ENCODE assay signal across 19 mouse cellular contexts in the genomic region with DNA sequence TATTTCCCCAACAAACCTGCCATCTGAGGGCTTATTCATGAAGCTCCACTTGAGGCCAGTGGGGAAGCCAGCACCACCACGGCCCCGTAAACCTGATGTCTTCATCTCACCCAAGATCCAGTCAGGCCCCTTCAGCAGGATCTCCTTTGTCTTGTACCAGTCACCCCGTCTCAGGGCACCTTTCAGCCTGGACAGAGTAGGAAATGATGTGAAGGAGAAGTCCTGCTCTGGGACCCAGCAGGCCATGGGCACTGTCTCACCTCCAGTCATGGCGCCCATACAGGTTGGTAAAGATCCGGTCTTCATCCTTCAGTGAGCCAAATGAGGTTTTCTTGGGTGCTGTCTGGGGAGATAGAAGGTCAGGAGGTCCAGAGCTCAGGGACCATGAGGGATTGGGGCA. TPM values are rescaled to one million over a fixed set of nuclear protein-coding genes. Genes with fewer than 3 reads are reported as not detected.
A peak's percentile ranks its signal among the peaks of the same experiment; 100 is the strongest.
DNase-seq lines count a peak whose midpoint lies in the region; ATAC-seq and TF ChIP-seq lines count a peak whose summit lies in the region.
"Had no signal": no experiment of that assay in that cellular context is flagged by ENCODE, and none has a peak within 500 bp of the region (broad histone marks: within the 10 kb centered on the region; RNA-seq: fewer than 3 reads in every experiment).

No protein-coding gene starts in this region.

- peaks cover 44% of the 10 kb centered on the region for H3K36me3 ChIP-seq in forebrain, embryonic 13.5 days (ENCODE audit: poor library complexity, severe bottlenecking)
- H3K36me3 ChIP-seq in forebrain, embryonic 12.5 days (replicated peaks): peaks cover 44% of the 10 kb centered on the region
- H3K36me3 ChIP-seq in hindbrain, embryonic 13.5 days: peaks cover 48% of the 10 kb centered on the region
- peaks cover 40% of the 10 kb centered on the region for H3K36me3 ChIP-seq in hindbrain, postnatal 0 days (ENCODE audit: insufficient read depth, low read length)
- H3K36me3 ChIP-seq in liver, embryonic 12.5 days: peaks cover 52% of the 10 kb centered on the region

- H3K9ac ChIP-seq in forebrain, embryonic 13.5 days: no peak overlapping the region; the same call in 1 of the 2 replicates
- no peak overlapping the region for H3K9ac ChIP-seq in forebrain, embryonic 12.5 days
- H3K9ac ChIP-seq in hindbrain, embryonic 13.5 days: no peak overlapping the region
- no peak overlapping the region for H3K9ac ChIP-seq in hindbrain, postnatal 0 days (replicated peaks; ENCODE audit: low read length)
- peak overlapping the region; percentile 82 for H3K9ac ChIP-seq in liver, embryonic 12.5 days

- no peaks in the 10 kb centered on the region for H3K27me3 ChIP-seq in forebrain, embryonic 13.5 days
- H3K27me3 ChIP-seq in forebrain, embryonic 12.5 days: no peaks in the 10 kb centered on the region
- no peaks in the 10 kb centered on the region for H3K27me3 ChIP-seq in hindbrain, embryonic 13.5 days
- no peaks in the 10 kb centered on the region for H3K27me3 ChIP-seq in hindbrain, postnatal 0 days (ENCODE audit: insufficient read depth, low read length)
- no peaks in the 10 kb centered on the region for H3K27me3 ChIP-seq in liver, embryonic 12.5 days (replicated peaks)
- H3K27me3 ChIP-seq: embryonic facial prominence, embryonic 15.5 days had no signal

- 93% methylated on average over 5 of the region's 5 CpGs for whole genome bisulfite sequencing in forebrain, embryonic 13.5 days
- WGBS in forebrain, embryonic 12.5 days: 96% methylated on average over 5 of the region's 5 CpGs
- 97% methylated on average over 5 of the region's 5 CpGs for WGBS in hindbrain, embryonic 13.5 days
- 94% methylated on average over 5 of the region's 5 CpGs for WGBS in hindbrain, postnatal 0 days
- 85% methylated on average over 5 of the region's 5 CpGs for WGBS in liver, embryonic 12.5 days (ENCODE audit: insufficient replicate concordance)

- ATAC-seq in forebrain, embryonic 13.5 days: no peak
- ATAC-seq in forebrain, embryonic 12.5 days (ENCODE audit: low FRiP score): no peak
- ATAC-seq in hindbrain, embryonic 13.5 days (ENCODE audit: low FRiP score): no peak
- ATAC-seq in hindbrain, postnatal 0 days: no peak
- ATAC-seq in liver, embryonic 12.5 days: no peak

- DNase-seq in hindbrain, postnatal 0 days (ENCODE audit: low spot score): no peak
- DNase-seq in thymus, postnatal 0 days (ENCODE audit: low spot score): no peak
- DNase-seq in layer of hippocampus, adult 2 months (ENCODE audit: low spot score in 2 of 2): no peak
- DNase-seq: adrenal gland, adult 8-10 months; gastrocnemius, postnatal 25 days; kidney, adult 8-10 months; lung, adult 2 months; right cerebral cortex, postnatal 4 days; thymus, adult 2 months had no signal

- H3K4me3 ChIP-seq in forebrain, embryonic 13.5 days: no peak overlapping the region
- no peak overlapping the region for H3K4me3 ChIP-seq in forebrain, embryonic 12.5 days (replicated peaks)
- no peak overlapping the region for H3K4me3 ChIP-seq in hindbrain, embryonic 13.5 days
- no peak overlapping the region for H3K4me3 ChIP-seq in hindbrain, postnatal 0 days (ENCODE audit: low read length)
- 0 out of 2 replicates have a peak overlapping the region, but pooled peaks have one; percentile 3 for H3K4me3 ChIP-seq in brown adipose tissue, adult 24 weeks (ENCODE audit: insufficient read depth, low read depth, low read length)
- peak overlapping the region; percentile 88 for H3K4me3 ChIP-seq in liver, embryonic 12.5 days
- H3K4me3 ChIP-seq in layer of hippocampus, adult 2 months: no peak overlapping the region

- peak overlapping the region; percentile 79; the same call in 1 of the 2 replicates for H3K4me2 ChIP-seq in forebrain, embryonic 13.5 days
- no peak overlapping the region for H3K4me2 ChIP-seq in forebrain, embryonic 12.5 days
- H3K4me2 ChIP-seq in hindbrain, embryonic 13.5 days: peak overlapping the region; percentile 75; the same call in 1 of the 2 replicates
- H3K4me2 ChIP-seq in hindbrain, postnatal 0 days (ENCODE audit: low read depth, low read length): no peak overlapping the region
- H3K4me2 ChIP-seq in liver, embryonic 12.5 days: peak overlapping the region; percentile 83

- H3K9me3 ChIP-seq in forebrain, embryonic 13.5 days (replicated peaks): no peaks in the 10 kb centered on the region
- H3K9me3 ChIP-seq in forebrain, embryonic 12.5 days: no peaks in the 10 kb centered on the region
- no peaks in the 10 kb centered on the region for H3K9me3 ChIP-seq in hindbrain, embryonic 13.5 days
- no peaks in the 10 kb centered on the region for H3K9me3 ChIP-seq in hindbrain, postnatal 0 days (ENCODE audit: low read length)
- H3K9me3 ChIP-seq in liver, embryonic 12.5 days (replicated peaks): no peaks in the 10 kb centered on the region
- H3K9me3 ChIP-seq: embryonic facial prominence, embryonic 15.5 days; G1E had no signal

- no peak for TF ChIP-seq CTCF in hindbrain, postnatal 0 days (IDR thresholded peaks at IDR 0.05; ENCODE audit: low read depth)
- TF ChIP-seq CTCF in layer of hippocampus, adult 2 months (conservative IDR thresholded peaks at IDR 0.05): no peak

- H3K4me1 ChIP-seq in forebrain, embryonic 13.5 days: peaks cover 13% of the 10 kb centered on the region
- peaks cover 13% of the 10 kb centered on the region for H3K4me1 ChIP-seq in forebrain, embryonic 12.5 days
- peaks cover 14% of the 10 kb centered on the region for H3K4me1 ChIP-seq in hindbrain, embryonic 13.5 days (replicated peaks)
- H3K4me1 ChIP-seq in hindbrain, postnatal 0 days (ENCODE audit: insufficient read depth, low read length): peaks cover 6% of the 10 kb centered on the region
- no peaks in the 10 kb centered on the region for H3K4me1 ChIP-seq in brown adipose tissue, adult 24 weeks (ENCODE audit: control insufficient read depth, insufficient read depth, insufficient read length, low read length)
- H3K4me1 ChIP-seq in liver, embryonic 12.5 days: peaks cover 45% of the 10 kb centered on the region

- no peak overlapping the region for H3K27ac ChIP-seq in forebrain, embryonic 13.5 days
- no peak overlapping the region for H3K27ac ChIP-seq in forebrain, embryonic 12.5 days
- H3K27ac ChIP-seq in hindbrain, embryonic 13.5 days: no peak overlapping the region
- H3K27ac ChIP-seq in hindbrain, postnatal 0 days: no peak overlapping the region
- no peak overlapping the region for H3K27ac ChIP-seq in brown adipose tissue, adult 24 weeks (replicated peaks; ENCODE audit: low read depth, low read length)
- no peak overlapping the region for H3K27ac ChIP-seq in liver, embryonic 12.5 days
- no peak overlapping the region for H3K27ac ChIP-seq in layer of hippocampus, adult 2 months
- H3K27ac ChIP-seq: embryonic facial prominence, embryonic 15.5 days had no signal

RNA-seq across cellular contexts. Expression of gene Ndufv1, which starts 1.5 kb away (rescaled TPM):
- polyA plus RNA-seq in forebrain, embryonic 13.5 days (2015; fragmentation: Nextera tagmentation; extraction: Ambion mirVana): 202 and 216 TPM in 2 replicates
- 186 and 204 TPM in 2 replicates for polyA plus RNA-seq in forebrain, embryonic 12.5 days (2016; fragmentation: Nextera tagmentation; extraction: Ambion mirVana)
- 220 and 241 TPM in 2 replicates for polyA plus RNA-seq in hindbrain, embryonic 13.5 days (2015; fragmentation: Nextera tagmentation; extraction: Ambion mirVana)
- 160 and 203 TPM in 2 replicates for total RNA-seq in hindbrain, postnatal 0 days (2014; rRNA removed)
- 285 and 291 TPM in 2 replicates for polyA plus RNA-seq in hindbrain, postnatal 0 days (2015; fragmentation: Nextera tagmentation; extraction: Ambion mirVana)
- polyA plus RNA-seq in brown adipose tissue, adult 24 weeks (2012; ENCODE audit: insufficient read depth, insufficient read length, missing spikeins): 1,127 and 1,213 TPM in 2 replicates
- 186 and 187 TPM in 2 replicates for polyA plus RNA-seq in liver, embryonic 12.5 days (2016; fragmentation: Nextera tagmentation; extraction: Ambion mirVana)
- polyA plus RNA-seq in thymus, postnatal 0 days (2015; fragmentation: Nextera tagmentation; extraction: Ambion mirVana): 191 and 194 TPM in 2 replicates
- total RNA-seq in layer of hippocampus, adult 2 months (2021): 100 to 1,000 TPM; 240 to 245 TPM

RNA-seq across cellular contexts. Expression of gene Doc2g, which starts 8.0 kb away (rescaled TPM):
- 5.5 and 5.7 TPM in 2 replicates for polyA plus RNA-seq in forebrain, embryonic 13.5 days (2015; fragmentation: Nextera tagmentation; extraction: Ambion mirVana)
- 6.3 TPM in 2 replicates for polyA plus RNA-seq in forebrain, embryonic 12.5 days (2016; fragmentation: Nextera tagmentation; extraction: Ambion mirVana)
- polyA plus RNA-seq in hindbrain, embryonic 13.5 days (2015; fragmentation: Nextera tagmentation; extraction: Ambion mirVana): 6.5 and 7.8 TPM in 2 replicates
- 3.7 and 3.9 TPM in 2 replicates for total RNA-seq in hindbrain, postnatal 0 days (2014; rRNA removed)
- polyA plus RNA-seq in hindbrain, postnatal 0 days (2015; fragmentation: Nextera tagmentation; extraction: Ambion mirVana): 3.5 and 3.7 TPM in 2 replicates
- 1.1 and 1.8 TPM in 2 replicates for polyA plus RNA-seq in brown adipose tissue, adult 24 weeks (2012; ENCODE audit: insufficient read depth, insufficient read length, missing spikeins)
- polyA plus RNA-seq in liver, embryonic 12.5 days (2016; fragmentation: Nextera tagmentation; extraction: Ambion mirVana): 1.3 and 1.5 TPM in 2 replicates
- polyA plus RNA-seq in thymus, postnatal 0 days (2015; fragmentation: Nextera tagmentation; extraction: Ambion mirVana): 1.3 and 1.6 TPM in 2 replicates
- total RNA-seq in layer of hippocampus, adult 2 months (2021): 1 to 10 TPM; 3.2 TPM

RNA-seq across cellular contexts. Expression of gene Gm49405, which starts 10.7 kb away (rescaled TPM):
- polyA plus RNA-seq in forebrain, embryonic 13.5 days (2015; fragmentation: Nextera tagmentation; extraction: Ambion mirVana): 5.4 and 5.7 TPM in 2 replicates
- polyA plus RNA-seq in forebrain, embryonic 12.5 days (2016; fragmentation: Nextera tagmentation; extraction: Ambion mirVana): 4.1 and 4.3 TPM in 2 replicates
- polyA plus RNA-seq in hindbrain, embryonic 13.5 days (2015; fragmentation: Nextera tagmentation; extraction: Ambion mirVana): 5.2 and 5.3 TPM in 2 replicates
- total RNA-seq in hindbrain, postnatal 0 days (2014; rRNA removed): 2.5 and 3.5 TPM in 2 replicates
- 2.1 and 2.2 TPM in 2 replicates for polyA plus RNA-seq in hindbrain, postnatal 0 days (2015; fragmentation: Nextera tagmentation; extraction: Ambion mirVana)
- not detected in 2 replicates for polyA plus RNA-seq in brown adipose tissue, adult 24 weeks (2012; ENCODE audit: insufficient read depth, insufficient read length, missing spikeins)
- 0.85 and 1.1 TPM in 2 replicates for polyA plus RNA-seq in liver, embryonic 12.5 days (2016; fragmentation: Nextera tagmentation; extraction: Ambion mirVana)
- polyA plus RNA-seq in thymus, postnatal 0 days (2015; fragmentation: Nextera tagmentation; extraction: Ambion mirVana): 0.98 and 1.6 TPM in 2 replicates
- total RNA-seq in layer of hippocampus, adult 2 months (2021): 1 to 10 TPM; 1.3 to 1.4 TPM

RNA-seq across cellular contexts. Expression of gene Nudt8, which starts 10.7 kb away (rescaled TPM):
- 25.8 and 28.2 TPM in 2 replicates for polyA plus RNA-seq in forebrain, embryonic 13.5 days (2015; fragmentation: Nextera tagmentation; extraction: Ambion mirVana)
- 19.3 and 20.8 TPM in 2 replicates for polyA plus RNA-seq in forebrain, embryonic 12.5 days (2016; fragmentation: Nextera tagmentation; extraction: Ambion mirVana)
- polyA plus RNA-seq in hindbrain, embryonic 13.5 days (2015; fragmentation: Nextera tagmentation; extraction: Ambion mirVana): 22.3 and 27.5 TPM in 2 replicates
- 23.5 and 29.1 TPM in 2 replicates for total RNA-seq in hindbrain, postnatal 0 days (2014; rRNA removed)
- 25.9 and 26.0 TPM in 2 replicates for polyA plus RNA-seq in hindbrain, postnatal 0 days (2015; fragmentation: Nextera tagmentation; extraction: Ambion mirVana)
- 24.5 and 49.5 TPM in 2 replicates for polyA plus RNA-seq in brown adipose tissue, adult 24 weeks (2012; ENCODE audit: insufficient read depth, insufficient read length, missing spikeins)
- 18.6 and 21.0 TPM in 2 replicates for polyA plus RNA-seq in liver, embryonic 12.5 days (2016; fragmentation: Nextera tagmentation; extraction: Ambion mirVana)
- 40.4 and 42.5 TPM in 2 replicates for polyA plus RNA-seq in thymus, postnatal 0 days (2015; fragmentation: Nextera tagmentation; extraction: Ambion mirVana)
- 10 to 100 TPM; 10.2 to 10.7 TPM for total RNA-seq in layer of hippocampus, adult 2 months (2021)

RNA-seq across cellular contexts. Expression of gene Tbx10, which starts 18.5 kb away (rescaled TPM):
- polyA plus RNA-seq in forebrain, embryonic 13.5 days (2015; fragmentation: Nextera tagmentation; extraction: Ambion mirVana): not detected in 2 replicates
- not detected in 2 replicates for polyA plus RNA-seq in forebrain, embryonic 12.5 days (2016; fragmentation: Nextera tagmentation; extraction: Ambion mirVana)
- 0.32 and 1.2 TPM in 2 replicates for polyA plus RNA-seq in hindbrain, embryonic 13.5 days (2015; fragmentation: Nextera tagmentation; extraction: Ambion mirVana)
- not detected in 2 replicates for total RNA-seq in hindbrain, postnatal 0 days (2014; rRNA removed)
- polyA plus RNA-seq in hindbrain, postnatal 0 days (2015; fragmentation: Nextera tagmentation; extraction: Ambion mirVana): 0.36 and 0.39 TPM in 2 replicates
- not detected in 2 replicates for polyA plus RNA-seq in brown adipose tissue, adult 24 weeks (2012; ENCODE audit: insufficient read depth, insufficient read length, missing spikeins)
- polyA plus RNA-seq in liver, embryonic 12.5 days (2016; fragmentation: Nextera tagmentation; extraction: Ambion mirVana): 1.2 and 1.3 TPM in 2 replicates
- polyA plus RNA-seq in thymus, postnatal 0 days (2015; fragmentation: Nextera tagmentation; extraction: Ambion mirVana): 0.06 TPM in 1 of 2 replicates, not detected in the other
- total RNA-seq in layer of hippocampus, adult 2 months (2021): not detected
- total RNA-seq: adrenal gland, adult 8-10 months; G1E; gastrocnemius, postnatal 25 days; hematopoietic stem cell, adult 5-6 weeks; layer of hippocampus, adult 18-20 months; megakaryocyte progenitor cell, adult 5-6 weeks had no signal
- polyA plus RNA-seq: embryonic facial prominence, embryonic 15.5 days; G1E had no signal

Comparison
In these comparisons a context has a peak if more than half of its experiments do, and no peak if none do; other contexts are left out.
1. H3K4me2 ChIP-seq: peak in forebrain, embryonic 13.5 days (single experiment), hindbrain, embryonic 13.5 days (single experiment) and liver, embryonic 12.5 days (single experiment); none in forebrain, embryonic 12.5 days (single experiment) and hindbrain, postnatal 0 days (single experiment).
2. H3K4me3 ChIP-seq: peak in brown adipose tissue, adult 24 weeks (single experiment) and liver, embryonic 12.5 days (single experiment); none in forebrain, embryonic 13.5 days (single experiment), forebrain, embryonic 12.5 days (single experiment), hindbrain, embryonic 13.5 days (single experiment), hindbrain, postnatal 0 days (single experiment) and layer of hippocampus, adult 2 months (single experiment).